Mouse (Mus musculus) heart, adult 11 months (tissue): ENCODE data around the gene A730049H05Rik.

Source experiments
- DNase-seq: peaks from one replicate; pipeline ENCODE4 v3.0.0; 2022

Gene A730049H05Rik

GRCm38 (mm10) chr6:92816311-92816751 is at the start of gene A730049H05Rik:
Gene A730049H05Rik, plus strand, starts transcription at chr6:92816478.
- DNase-seq, result peak; percentile 88

- no peak for DNase-seq
These were observed 39.9 kb upstream of the A730049H05Rik start for GRCm38 (mm10) chr6:92776356-92776755.

- peak; percentile 85 for DNase-seq
These were observed 36.9 kb upstream of the A730049H05Rik start for GRCm38 (mm10) chr6:92779140-92779934.

- no peak for DNase-seq
These were observed 36.4 kb upstream of the A730049H05Rik start for GRCm38 (mm10) chr6:92779935-92780205.

- DNase-seq, result no peak
These were observed 34.8 kb upstream of the A730049H05Rik start for GRCm38 (mm10) chr6:92781446-92781845.

- peak; percentile 81 for DNase-seq
These were observed 31.5 kb upstream of the A730049H05Rik start for GRCm38 (mm10) chr6:92784782-92785181.

GRCm38 (mm10) chr6:92786701-92787375 is 29.4 kb upstream of the A730049H05Rik start:
- DNase-seq, result peak; percentile 88

GRCm38 (mm10) chr6:92787376-92787712 is 28.9 kb upstream of the A730049H05Rik start:
- peak; percentile 99 for DNase-seq

GRCm38 (mm10) chr6:92793804-92794203 is 22.5 kb upstream of the A730049H05Rik start:
- DNase-seq, result peak; percentile 74

GRCm38 (mm10) chr6:92801462-92801861 is 14.8 kb upstream of the A730049H05Rik start:
- peak; percentile 55 for DNase-seq

GRCm38 (mm10) chr6:92802421-92802820 is 13.9 kb upstream of the A730049H05Rik start:
- DNase-seq, result peak; percentile 43

GRCm38 (mm10) chr6:92803213-92803612 is 13.1 kb upstream of the A730049H05Rik start:
- peak; percentile 97 for DNase-seq

GRCm38 (mm10) chr6:92804254-92804971 is 11.9 kb upstream of the A730049H05Rik start:
- peak; percentile 34 for DNase-seq

- peak; percentile 30 for DNase-seq
These were observed 6.5 kb upstream of the A730049H05Rik start for GRCm38 (mm10) chr6:92809818-92810217.

GRCm38 (mm10) chr6:92810628-92811027 is 5.7 kb upstream of the A730049H05Rik start:
- DNase-seq, result no peak

GRCm38 (mm10) chr6:92811566-92811965 is 4.7 kb upstream of the A730049H05Rik start:
- peak; percentile 16 for DNase-seq

GRCm38 (mm10) chr6:92812702-92813370 is 3.4 kb upstream of the A730049H05Rik start:
- peak; percentile 94 for DNase-seq

GRCm38 (mm10) chr6:92817661-92818060 is 1.4 kb downstream of the A730049H05Rik start:
- DNase-seq, result peak; percentile 8

- DNase-seq, result no peak
These were observed 5.3 kb downstream of the A730049H05Rik start for GRCm38 (mm10) chr6:92821606-92822005.

- DNase-seq, result peak; percentile 63
These were observed 5.7 kb downstream of the A730049H05Rik start for GRCm38 (mm10) chr6:92822006-92822405.

GRCm38 (mm10) chr6:92823991-92824390 is 7.7 kb downstream of the A730049H05Rik start:
- peak; percentile 35 for DNase-seq

GRCm38 (mm10) chr6:92826561-92826960 is 10.3 kb downstream of the A730049H05Rik start:
- DNase-seq, result peak; percentile 59

GRCm38 (mm10) chr6:92827360-92827759 is 11.1 kb downstream of the A730049H05Rik start:
- peak; percentile 88 for DNase-seq
